Mouse (Mus musculus): Measurements from ENCODE around the gene Tmem123. TPM values are rescaled to one million over a fixed set of nuclear protein-coding genes. Genes with fewer than 3 reads are reported as not detected.

Tmem123 gene
- total RNA-seq, 2 experiments from 2014 or later: 9.3 to 10.9 TPM

DNA sequence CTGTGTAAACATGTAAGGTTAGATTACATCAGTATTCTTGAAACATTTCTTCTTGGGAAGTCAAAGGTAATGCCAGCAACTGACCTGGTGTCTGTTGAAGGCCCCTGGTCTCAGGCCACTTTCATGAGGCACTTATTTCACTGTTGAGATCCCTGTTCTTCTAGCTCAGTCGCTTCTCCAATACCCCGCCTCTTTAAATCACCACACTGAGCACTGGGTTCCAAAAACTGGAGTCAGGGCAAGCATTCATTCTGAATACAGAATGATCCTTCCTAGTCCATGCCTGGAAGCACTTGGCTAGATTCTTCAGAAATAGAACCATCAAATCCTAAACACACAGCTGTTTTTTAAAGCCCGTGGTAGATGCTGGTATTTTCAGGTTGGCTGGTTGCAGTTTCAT is 1.1 kb upstream of the Tmem123 start:
- Histone ChIP-seq H3K4me3 (no peak overlapping the region), H3K27ac (no peak overlapping the region)
- intact Hi-C loops (cut with DNase I): no loop called here
- no peak for TF ChIP-seq CTCF (IDR thresholded peaks at IDR 0.05)
- DNase-seq (ENCODE audit: extremely low spot score in 1 of 2, low spot score in 2 of 2): no peak

DNA sequence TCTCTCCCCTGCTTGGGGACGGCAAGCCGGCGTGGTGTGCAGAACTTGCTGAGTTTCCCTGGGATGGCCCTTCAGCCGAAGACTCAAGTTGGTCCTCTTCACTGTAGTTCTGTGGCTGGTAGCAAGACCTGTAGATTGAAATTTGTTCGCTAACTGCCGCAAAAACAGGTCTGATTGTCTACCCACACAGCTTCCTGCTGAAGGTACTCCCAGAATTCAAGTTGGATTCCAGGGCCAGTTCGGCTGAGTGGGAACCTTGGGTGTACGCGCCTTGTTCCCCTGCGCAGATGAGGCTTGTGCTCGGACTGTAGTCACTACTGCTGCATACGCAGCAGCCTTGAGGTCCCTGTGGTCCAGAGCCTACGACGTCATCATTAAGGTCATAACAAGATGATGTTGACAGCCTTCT is 626 bp downstream of the Tmem123 start:
- DNase-seq (ENCODE audit: extremely low spot score in 1 of 2, low spot score in 2 of 2): no peak
- H3K4me3 ChIP-seq: peak overlapping the region; percentile 76
- no peak for TF ChIP-seq CTCF (IDR thresholded peaks at IDR 0.05)
- peak overlapping the region; percentile 58 for H3K27ac ChIP-seq
- intact Hi-C loops (cut with DNase I): loop anchor here (2.0 kb wide), 1 partner anchor 70 kb away; no protein-coding TSS in a partner anchor

DNA sequence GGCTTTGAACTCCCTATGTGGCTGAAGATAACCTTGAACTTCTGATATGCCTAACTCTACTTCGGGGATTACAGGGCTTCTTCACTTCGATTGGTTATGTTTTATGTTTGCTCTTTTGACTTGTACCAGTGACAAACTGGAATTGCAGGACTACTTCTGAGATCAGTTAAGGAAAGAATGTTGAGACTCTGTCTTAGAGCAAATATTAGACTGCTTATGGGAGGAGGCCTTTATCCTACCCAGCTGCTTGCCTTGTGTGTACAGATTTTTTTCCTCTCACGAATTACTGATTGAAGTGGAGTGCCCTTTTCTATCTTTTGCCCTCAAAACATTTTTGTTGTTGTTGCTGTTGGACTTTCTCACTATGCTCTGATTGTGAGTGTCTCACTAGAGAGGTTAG is 1.4 kb downstream of the Tmem123 start:
- no peak for DNase-seq (ENCODE audit: extremely low spot score in 1 of 2, low spot score in 2 of 2)
- Histone ChIP-seq H3K4me3 (no peak overlapping the region), H3K27ac (no peak overlapping the region)
- TF ChIP-seq CTCF (IDR thresholded peaks at IDR 0.05): no peak
- intact Hi-C loops (cut with DNase I): loop anchor here (1.0 to 2.0 kb wide), 2 partner anchors 11 to 70 kb away; no protein-coding TSS in a partner anchor

DNA sequence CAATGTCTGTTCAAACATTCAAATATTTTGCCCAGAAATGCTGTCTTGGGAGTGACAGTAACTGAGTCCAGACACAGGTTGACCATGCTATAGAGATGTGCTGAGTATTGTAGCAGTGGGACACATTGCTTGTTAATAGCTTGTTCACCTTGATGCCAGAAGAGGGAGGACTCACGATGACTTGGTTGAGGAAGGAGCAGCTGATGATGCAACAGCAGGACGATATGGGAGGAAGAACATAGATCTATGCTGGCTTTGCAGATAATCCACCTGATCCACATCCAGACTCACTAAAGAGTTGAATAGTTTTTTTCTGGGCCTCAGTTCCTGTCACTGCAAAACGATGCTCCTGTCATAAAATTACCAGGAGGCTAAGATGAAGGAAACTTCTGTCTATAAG is 2.7 kb downstream of the Tmem123 start:
- Histone ChIP-seq H3K27ac (no peak overlapping the region), H3K4me3 (no peak overlapping the region)
- TF ChIP-seq CTCF (IDR thresholded peaks at IDR 0.05): no peak
- no peak for DNase-seq (ENCODE audit: extremely low spot score in 1 of 2, low spot score in 2 of 2)
- intact Hi-C loops (cut with DNase I): no loop called here

DNA sequence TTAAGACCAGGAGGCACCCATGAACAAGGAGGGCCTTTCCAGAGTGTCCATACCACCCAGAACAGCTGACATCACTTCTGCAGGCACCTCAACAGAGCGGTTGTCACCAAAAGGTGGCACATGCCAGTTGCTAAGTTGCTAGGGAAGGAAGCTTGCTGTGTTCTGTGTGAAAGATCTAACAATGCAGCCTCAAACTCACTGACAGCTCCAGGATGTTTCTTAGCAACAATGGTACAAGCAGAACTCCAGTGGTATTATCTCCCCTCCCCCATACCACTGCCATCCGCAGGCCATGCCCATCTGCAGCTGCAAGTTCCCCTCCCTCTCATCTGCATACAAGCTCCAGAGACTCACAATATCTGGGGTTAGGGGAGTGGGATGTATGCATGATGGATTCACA is 3.7 kb downstream of the Tmem123 start:
- TF ChIP-seq CTCF (IDR thresholded peaks at IDR 0.05): no peak
- Histone ChIP-seq H3K4me3 (no peak overlapping the region), H3K27ac (no peak overlapping the region)
- intact Hi-C loops (cut with DNase I): no loop called here
- no peak for DNase-seq (ENCODE audit: extremely low spot score in 1 of 2, low spot score in 2 of 2)

DNA sequence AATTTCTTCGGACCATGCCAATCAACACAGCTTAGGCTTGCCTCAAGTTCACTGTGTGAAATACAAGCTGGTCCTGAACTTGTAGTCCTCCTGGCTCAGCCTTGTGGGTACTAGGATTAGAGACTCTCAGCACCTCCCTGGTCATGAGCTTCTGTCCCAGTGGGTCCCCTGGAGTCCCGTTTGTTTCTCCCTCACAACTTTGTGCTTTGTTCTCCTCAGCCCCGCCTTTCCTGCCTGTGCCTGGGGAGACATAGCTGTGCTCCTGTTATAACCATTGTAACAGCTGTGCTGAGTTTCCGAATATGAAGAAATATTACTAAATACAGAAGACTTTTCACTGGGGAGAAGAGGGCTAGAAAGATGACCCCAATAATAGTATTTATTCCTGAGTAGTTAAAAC is 5.2 kb downstream of the Tmem123 start:
- no peak for DNase-seq (ENCODE audit: extremely low spot score in 1 of 2, low spot score in 2 of 2)
- no peak for TF ChIP-seq CTCF (IDR thresholded peaks at IDR 0.05)
- intact Hi-C loops (cut with DNase I): no loop called here
- no peak overlapping the region for H3K27ac ChIP-seq
- no peak overlapping the region for H3K4me3 ChIP-seq

DNA sequence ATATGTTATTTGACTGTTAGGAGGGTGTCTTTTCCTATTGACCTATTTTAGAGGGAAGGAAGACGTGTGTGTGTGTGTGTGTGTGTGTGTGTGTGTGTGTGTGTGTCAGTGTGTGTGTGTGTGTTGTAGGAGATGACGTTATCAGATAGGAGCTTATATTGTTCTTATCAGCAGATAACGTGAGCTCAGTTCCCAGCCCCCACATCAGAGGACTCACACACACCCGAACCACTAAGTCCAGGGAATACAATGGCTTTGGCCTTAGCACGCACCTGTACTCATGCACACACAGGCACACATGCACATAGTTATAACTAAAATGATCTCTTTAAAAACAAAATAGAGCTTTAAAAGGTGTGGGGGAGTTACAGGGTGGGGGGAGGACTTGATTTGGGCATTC is 5.7 kb downstream of the Tmem123 start:
- intact Hi-C loops (cut with DNase I): no loop called here
- Histone ChIP-seq H3K27ac (no peak overlapping the region), H3K4me3 (no peak overlapping the region)
- TF ChIP-seq CTCF (IDR thresholded peaks at IDR 0.05): no peak
- DNase-seq (ENCODE audit: extremely low spot score in 1 of 2, low spot score in 2 of 2): no peak

DNA sequence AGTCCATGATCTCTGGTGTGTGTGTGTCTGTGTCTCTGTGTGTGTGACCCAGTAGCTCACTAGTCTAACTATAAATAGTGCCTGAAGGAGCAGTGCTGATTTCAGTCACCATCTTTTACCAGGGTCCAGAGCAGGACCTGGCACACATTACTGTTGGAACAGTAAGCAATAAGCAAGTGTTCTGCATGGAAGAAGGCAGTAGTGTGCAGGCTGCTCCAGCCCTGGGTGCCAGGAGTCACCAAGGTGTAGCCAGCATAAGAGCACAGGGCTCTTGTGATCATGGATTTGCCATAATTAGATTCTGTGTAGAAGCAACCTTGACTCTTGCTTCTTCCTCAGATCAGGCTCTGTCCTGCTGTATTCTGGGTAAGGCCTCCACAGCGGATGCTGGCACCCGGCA is 8.5 kb downstream of the Tmem123 start:
- Histone ChIP-seq H3K27ac (no peak overlapping the region), H3K4me3 (no peak overlapping the region)
- TF ChIP-seq CTCF (IDR thresholded peaks at IDR 0.05): no peak
- DNase-seq (ENCODE audit: extremely low spot score in 1 of 2, low spot score in 2 of 2): no peak
- intact Hi-C loops (cut with DNase I): no loop called here

DNA sequence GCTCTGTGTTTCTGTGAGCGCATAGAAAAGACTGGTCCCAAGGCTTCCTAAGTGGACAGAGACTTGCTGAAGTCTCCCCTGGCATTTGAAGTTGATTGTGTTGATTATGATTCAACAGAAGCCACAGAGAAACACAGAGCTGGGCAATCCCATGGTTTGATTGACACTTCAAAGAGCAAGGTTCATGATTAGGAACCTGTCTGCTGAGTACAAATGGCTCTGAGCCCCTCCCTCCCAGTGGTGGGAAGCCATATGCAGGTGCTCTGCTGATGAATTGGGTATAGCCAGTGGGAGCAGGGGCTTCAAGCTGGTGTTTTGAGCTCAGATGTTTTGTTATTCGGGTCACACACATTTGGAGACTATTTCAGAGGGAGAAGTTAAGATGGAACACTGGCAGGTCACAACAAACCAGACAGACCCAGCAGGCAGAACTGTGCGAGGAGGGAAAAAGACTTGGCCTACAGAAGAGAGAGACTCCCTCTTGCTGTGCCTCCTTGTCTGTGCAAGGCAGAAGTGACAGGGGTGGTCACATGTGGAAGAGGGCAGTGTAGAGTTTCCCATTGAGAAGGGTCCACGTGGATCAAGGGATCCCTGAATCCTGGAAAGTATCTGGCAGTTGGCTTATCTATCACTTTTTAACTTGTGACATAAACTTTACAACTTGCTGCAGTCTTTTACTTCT is 9.1 kb downstream of the Tmem123 start:
- no peak overlapping the region for H3K27ac ChIP-seq
- intact Hi-C loops (cut with DNase I): no loop called here
- no peak for TF ChIP-seq CTCF (IDR thresholded peaks at IDR 0.05)
- no peak overlapping the region for H3K4me3 ChIP-seq
- DNase-seq (ENCODE audit: extremely low spot score in 1 of 2, low spot score in 2 of 2): no peak

DNA sequence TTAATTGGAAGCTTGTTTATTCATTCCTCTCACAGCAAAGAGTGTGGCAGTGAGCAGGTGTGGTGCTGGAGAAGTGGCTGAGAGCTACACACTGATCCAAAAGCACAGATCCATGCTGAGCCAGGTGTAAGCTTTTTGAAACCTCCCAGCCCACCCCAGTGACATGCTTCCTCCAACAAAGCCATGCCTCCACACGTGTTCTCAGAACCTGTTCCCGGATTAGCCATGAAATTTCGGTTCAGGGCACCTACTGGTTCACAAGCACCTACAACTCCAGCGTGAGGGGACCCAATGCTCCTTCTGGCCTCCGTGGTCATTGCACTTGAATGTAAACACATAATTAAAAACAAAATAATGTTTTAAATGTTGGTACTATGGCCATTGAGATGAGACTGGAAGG is 9.8 kb downstream of the Tmem123 start:
- intact Hi-C loops (cut with DNase I): no loop called here
- TF ChIP-seq CTCF (IDR thresholded peaks at IDR 0.05): no peak
- H3K4me3 ChIP-seq: no peak overlapping the region
- DNase-seq (ENCODE audit: extremely low spot score in 1 of 2, low spot score in 2 of 2): no peak
- H3K27ac ChIP-seq: no peak overlapping the region

DNA sequence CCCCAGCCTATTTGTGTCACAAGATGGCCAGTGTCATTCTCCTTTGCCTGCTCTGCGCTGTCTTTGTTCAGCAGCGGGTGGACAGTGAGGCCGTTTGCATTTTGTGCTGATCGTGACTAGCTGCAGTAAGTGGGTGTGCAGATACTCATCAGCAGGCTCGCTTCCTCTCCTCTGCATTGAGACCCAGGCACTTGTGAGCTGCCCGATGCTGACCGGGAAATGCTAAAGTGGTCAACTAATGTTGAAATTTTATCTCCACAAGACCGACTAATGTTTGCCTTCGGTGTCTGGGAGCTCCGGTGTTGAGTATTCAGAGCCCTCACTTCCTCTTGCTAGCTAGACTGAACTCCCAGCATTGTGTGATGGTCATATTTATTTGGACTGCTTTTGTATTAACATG is 10.7 kb downstream of the Tmem123 start:
- DNase-seq (ENCODE audit: extremely low spot score in 1 of 2, low spot score in 2 of 2): no peak
- Histone ChIP-seq H3K4me3 (no peak overlapping the region), H3K27ac (no peak overlapping the region)
- TF ChIP-seq CTCF (IDR thresholded peaks at IDR 0.05): no peak
- intact Hi-C loops (cut with DNase I): no loop called here

DNA sequence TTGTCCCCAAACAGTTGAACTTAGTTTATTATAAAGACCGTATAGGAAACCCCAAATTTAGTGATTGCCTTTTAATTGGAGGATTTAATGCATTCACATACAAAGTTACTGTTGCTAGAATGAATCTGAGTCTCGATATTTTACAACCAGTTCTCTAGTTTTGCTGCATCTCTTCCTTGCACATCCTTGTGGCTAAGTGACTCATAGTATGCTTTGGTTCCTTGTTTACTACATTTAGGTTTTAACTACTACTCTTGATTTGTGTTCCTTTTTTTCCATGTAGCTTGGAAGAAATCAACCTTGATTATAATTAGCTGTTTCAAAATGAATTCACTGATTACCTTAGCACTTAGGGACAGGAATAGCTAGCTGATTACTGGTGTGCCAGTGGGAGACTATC is 11.2 kb downstream of the Tmem123 start:
- DNase-seq (ENCODE audit: extremely low spot score in 1 of 2, low spot score in 2 of 2): no peak
- Histone ChIP-seq H3K4me3 (no peak overlapping the region), H3K27ac (no peak overlapping the region)
- intact Hi-C loops (cut with DNase I): no loop called here
- no peak for TF ChIP-seq CTCF (IDR thresholded peaks at IDR 0.05)

DNA sequence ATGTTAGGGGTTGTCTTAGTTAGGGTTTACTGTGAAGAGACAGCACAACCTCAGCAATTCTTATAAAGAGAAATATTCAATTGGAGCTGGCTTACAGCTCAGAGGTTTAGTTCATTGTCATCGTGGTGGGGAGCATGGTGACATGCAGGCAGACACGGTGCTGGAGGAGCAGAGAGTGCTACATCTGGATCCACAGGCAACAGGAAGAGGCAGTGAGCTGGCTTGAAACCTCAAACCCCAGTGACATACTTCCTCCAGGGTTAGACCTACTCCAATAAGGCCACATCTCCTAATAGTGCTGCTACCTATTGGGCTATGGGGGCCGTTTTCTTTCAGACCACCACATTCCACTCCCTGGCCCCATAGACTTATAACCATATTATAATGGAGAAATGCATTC is 12.1 kb downstream of the Tmem123 start:
- Histone ChIP-seq H3K4me3 (no peak overlapping the region), H3K27ac (no peak overlapping the region)
- intact Hi-C loops (cut with DNase I): loop anchor here (1.0 kb wide), 1 partner anchor 11 kb away; no protein-coding TSS in a partner anchor
- no peak for DNase-seq (ENCODE audit: extremely low spot score in 1 of 2, low spot score in 2 of 2)
- no peak for TF ChIP-seq CTCF (IDR thresholded peaks at IDR 0.05)

Data from left cerebral cortex, adult 2 months (tissue).